Comparison of ENCODE assay signal across 16 mouse cellular contexts in the genomic region with DNA sequence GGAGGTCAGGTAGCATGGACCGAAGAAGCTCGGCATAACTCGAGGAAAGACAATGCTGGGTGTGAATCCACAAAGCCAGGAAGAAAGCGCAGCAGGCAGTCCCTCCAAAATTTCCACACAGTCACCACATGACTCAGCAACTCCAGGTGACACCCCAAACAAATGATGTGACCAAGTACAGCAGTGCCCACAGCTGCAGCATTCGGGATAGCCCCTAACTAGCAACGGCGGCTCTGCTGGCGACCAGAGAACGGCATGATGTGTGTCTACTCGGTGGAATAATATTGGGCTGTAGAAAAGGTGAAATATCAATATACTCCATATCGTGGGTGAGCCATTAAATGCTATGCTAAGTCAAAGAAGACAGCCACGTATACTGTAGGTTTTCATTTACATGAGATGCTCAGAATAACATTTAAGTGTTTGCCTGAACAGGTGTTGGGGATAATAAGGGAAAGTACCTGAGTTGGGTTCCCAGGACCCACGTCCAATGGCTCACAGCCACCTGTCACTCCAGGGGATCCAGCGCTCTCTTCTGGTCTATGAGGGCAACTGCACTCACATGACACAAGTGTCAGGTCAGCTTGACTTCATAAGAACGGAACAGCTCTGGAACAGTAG. TPM values are rescaled to one million over a fixed set of nuclear protein-coding genes. Genes with fewer than 3 reads are reported as not detected.
DNase-seq lines count a peak whose midpoint lies in the region; TF ChIP-seq lines count a peak whose summit lies in the region.
"Had no signal": no experiment of that assay in that cellular context is flagged by ENCODE, and none has a peak within 500 bp of the region (broad histone marks: within the 10 kb centered on the region; RNA-seq: fewer than 3 reads in every experiment).

No protein-coding gene starts in this region.

- H3K27ac ChIP-seq in gastrocnemius, adult 2 months: peak overlapping the region; percentile 49; the same call in 1 of the 2 replicates
- no peak overlapping the region for H3K27ac ChIP-seq in left cerebral cortex, adult 2 months
- H3K27ac ChIP-seq: forebrain, embryonic 15.5 days; hindbrain, embryonic 14.5 days; midbrain, embryonic 12.5 days had no signal

- no peak overlapping the region for H3K4me3 ChIP-seq in gastrocnemius, adult 2 months
- H3K4me3 ChIP-seq in left cerebral cortex, adult 2 months: no peak overlapping the region
- H3K4me3 ChIP-seq: forebrain, embryonic 15.5 days; midbrain, embryonic 12.5 days had no signal

- intact Hi-C loops in gastrocnemius, adult 2 months (cut with DNase I): no loop called here
- intact Hi-C loops in left cerebral cortex, adult 2 months (cut with DNase I): loop anchor here (5.0 to 10.0 kb wide), 2 partner anchors 245 to 377 kb away; a partner anchor contains a TSS
- intact Hi-C loops in left cerebral cortex, postnatal 36 days (cut with DNase I): loop anchor here (10.0 kb wide), 1 partner anchor 237 kb away; no protein-coding TSS in a partner anchor
- intact Hi-C loops in left cerebral cortex, postnatal 14 days (cut with DNase I): no loop called here

- TF ChIP-seq CTCF in gastrocnemius, adult 2 months (IDR thresholded peaks at IDR 0.05): peak; percentile 38; the same call in 1 of the 2 replicates
- TF ChIP-seq CTCF in left cerebral cortex, adult 2 months (IDR thresholded peaks at IDR 0.05): peak; percentile 38

- no peak for DNase-seq in gastrocnemius, adult 2 months
- DNase-seq in gastrocnemius, postnatal 25 days: no peak
- no peak for DNase-seq in left cerebral cortex, adult 2 months (ENCODE audit: extremely low spot score in 1 of 2, low spot score in 2 of 2)
- DNase-seq in left cerebral cortex, postnatal 36 days (ENCODE audit: low spot score in 2 of 2): no peak
- peak; percentile 91 for DNase-seq in A20 (ENCODE audit: low read depth, low spot score)
- DNase-seq in ZHBTc4 (ENCODE audit: low read depth, low spot score): peak; percentile 72
- no peak for DNase-seq in frontal cortex, postnatal 10 days (ENCODE audit: low spot score in 2 of 2)
- no peak for DNase-seq in left cerebral cortex, postnatal 14 days (ENCODE audit: low spot score in 2 of 2)
- DNase-seq: cerebellum, adult 11-12 months; thymus, postnatal 4 days had no signal

RNA-seq across cellular contexts. Expression of a gene that starts 34.0 kb away (rescaled TPM):
- 1 to 10 TPM; 8.5 to 9.2 TPM for total RNA-seq in gastrocnemius, adult 2 months (2021)
- 1 to 10 TPM; 6.4 to 7.4 TPM for total RNA-seq in gastrocnemius, postnatal 25 days (2021)
- 10 to 100 TPM; 14.8 to 16.4 TPM for total RNA-seq in left cerebral cortex, adult 2 months (2021)
- 10 to 100 TPM; 12.0 to 19.3 TPM for total RNA-seq in left cerebral cortex, postnatal 36 days (2021)
- 10 to 100 TPM; 12.6 to 14.8 TPM for total RNA-seq in left cerebral cortex, postnatal 14 days (2021)

RNA-seq across cellular contexts. Expression of a gene that starts 40.8 kb away (rescaled TPM):
- total RNA-seq in gastrocnemius, adult 2 months (2021): not detected
- 1 to 10 TPM in 1 of 2 experiments, not detected in 1; 3.4 TPM for total RNA-seq in gastrocnemius, postnatal 25 days (2021)
- not detected for total RNA-seq in left cerebral cortex, adult 2 months (2021)
- not detected for total RNA-seq in left cerebral cortex, postnatal 36 days (2021)
- not detected for total RNA-seq in left cerebral cortex, postnatal 14 days (2021)
- total RNA-seq: gastrocnemius, postnatal 36 days; layer of hippocampus, adult 8-10 months; left cerebral cortex, postnatal 25 days had no signal

Comparison
In these comparisons a context has a peak if more than half of its experiments do, and no peak if none do; other contexts are left out.
1. intact Hi-C loops: an anchor here in left cerebral cortex, adult 2 months (5.0 to 10.0 kb wide) and left cerebral cortex, postnatal 36 days (10.0 kb wide); none called in gastrocnemius, adult 2 months and left cerebral cortex, postnatal 14 days.
2. DNase-seq: peak in A20 (single experiment) and ZHBTc4 (single experiment); none in gastrocnemius, adult 2 months (single experiment), gastrocnemius, postnatal 25 days (single experiment), left cerebral cortex, adult 2 months (0 of 2), left cerebral cortex, postnatal 36 days (0 of 2), frontal cortex, postnatal 10 days (0 of 2) and left cerebral cortex, postnatal 14 days (0 of 2).